Mouse (Mus musculus): Measurements from ENCODE around the gene Atox1.

- TF ChIP-seq POLR2A (IDR thresholded peaks at IDR 0.05; ENCODE audit: low read depth, low read length): no peak
- TF ChIP-seq CTCF (IDR thresholded peaks at IDR 0.05; ENCODE audit: borderline replicate concordance, insufficient read depth, low read length): no peak
Observed at GRCm38 (mm10) chr11:55397441-55397840, 63.6 kb downstream of the Atox1 start.

Data from embryonic fibroblast, embryonic 13.5 days (primary cell).